23 mouse cellular contexts compared by ENCODE assay signal in genomic region chr15:103156890-103157289, GRCm38 (mm10). TPM values are rescaled to one million over a fixed set of nuclear protein-coding genes. Genes with fewer than 3 reads are reported as not detected.
DNase-seq lines count a peak whose midpoint lies in the region; ATAC-seq and TF ChIP-seq lines count a peak whose summit lies in the region.
"Had no signal": no experiment of that assay in that cellular context is flagged by ENCODE, and none has a peak within 500 bp of the region (broad histone marks: within the 10 kb centered on the region; RNA-seq: fewer than 3 reads in every experiment).

No protein-coding gene starts in this region.

- no peaks in the 10 kb centered on the region for H3K9me3 ChIP-seq in midbrain, embryonic 12.5 days
- H3K9me3 ChIP-seq in midbrain, embryonic 11.5 days (ENCODE audit: control insufficient read depth, low read length): no peaks in the 10 kb centered on the region
- no peaks in the 10 kb centered on the region for H3K9me3 ChIP-seq in E14TG2a.4 (ENCODE audit: low read length)
- H3K9me3 ChIP-seq in hindbrain, embryonic 13.5 days: no peaks in the 10 kb centered on the region
- H3K9me3 ChIP-seq: forebrain, embryonic 10.5 days; heart, embryonic 10.5 days; limb, embryonic 13.5 days; liver, embryonic 12.5 days had no signal

- no peak overlapping the region for H3K9ac ChIP-seq in midbrain, embryonic 12.5 days (replicated peaks)
- no peak overlapping the region for H3K9ac ChIP-seq in midbrain, embryonic 11.5 days (ENCODE audit: low read length)
- H3K9ac ChIP-seq in hindbrain, embryonic 13.5 days: no peak overlapping the region
- H3K9ac ChIP-seq: limb, embryonic 13.5 days; liver, embryonic 12.5 days had no signal

- no peak for TF ChIP-seq CTCF in E14TG2a.4 (conservative IDR thresholded peaks at IDR 0.05; ENCODE audit: low read length)

- DNase-seq in midbrain, embryonic 11.5 days (ENCODE audit: low spot score, missing footprints): no peak
- DNase-seq in R1 (ENCODE audit: low read depth, low spot score): peak; percentile 79
- no peak for DNase-seq in layer of hippocampus, postnatal 36 days
- no peak for DNase-seq in thymus, postnatal 36 days
- DNase-seq: adrenal gland, postnatal 25 days; B cell, adult 2 months; cerebellum, adult 9-10 months; gastrocnemius, postnatal 10 days; kidney, adult 9 months; kidney, postnatal 36 days; lung, adult 18-20 months; lung, postnatal 10 days; midbrain, embryonic 14.5 days; thymus, postnatal 25 days had no signal

- 0 out of 2 replicates have a peak, but pooled peaks have one; percentile 17 for ATAC-seq in midbrain, embryonic 12.5 days (ENCODE audit: low FRiP score, low read depth)
- no peak for ATAC-seq in midbrain, embryonic 11.5 days (ENCODE audit: low FRiP score)
- ATAC-seq in hindbrain, embryonic 13.5 days (ENCODE audit: low FRiP score): peak; percentile 23; the same call in 1 of the 2 replicates
- ATAC-seq: intestine, embryonic 16.5 days; liver, embryonic 12.5 days had no signal

- H3K4me2 ChIP-seq in midbrain, embryonic 12.5 days (replicated peaks): no peak overlapping the region
- H3K4me2 ChIP-seq in midbrain, embryonic 11.5 days: no peak overlapping the region
- H3K4me2 ChIP-seq in hindbrain, embryonic 13.5 days: no peak overlapping the region
- H3K4me2 ChIP-seq: limb, embryonic 13.5 days; liver, embryonic 12.5 days had no signal

- no peak overlapping the region for H3K27ac ChIP-seq in midbrain, embryonic 12.5 days (replicated peaks)
- H3K27ac ChIP-seq in midbrain, embryonic 11.5 days (ENCODE audit: low read depth, low read length): no peak overlapping the region
- H3K27ac ChIP-seq in hindbrain, embryonic 13.5 days: peak overlapping the region; percentile 30; the same call in 1 of the 2 replicates
- H3K27ac ChIP-seq: heart, embryonic 10.5 days; limb, embryonic 13.5 days; liver, embryonic 12.5 days had no signal

- peaks cover 13% of the 10 kb centered on the region for H3K4me1 ChIP-seq in midbrain, embryonic 12.5 days
- no peaks in the 10 kb centered on the region; the same call in 1 of the 2 replicates for H3K4me1 ChIP-seq in midbrain, embryonic 11.5 days (ENCODE audit: control insufficient read depth, insufficient read depth, low read length)
- peaks cover 36% of the 10 kb centered on the region for H3K4me1 ChIP-seq in E14TG2a.4 (replicated peaks; ENCODE audit: low read depth, low read length)
- peaks cover 34% of the 10 kb centered on the region for H3K4me1 ChIP-seq in hindbrain, embryonic 13.5 days (replicated peaks)
- H3K4me1 ChIP-seq: liver, embryonic 12.5 days had no signal

- no peaks in the 10 kb centered on the region for H3K36me3 ChIP-seq in midbrain, embryonic 12.5 days
- H3K36me3 ChIP-seq in midbrain, embryonic 11.5 days (ENCODE audit: control insufficient read depth, insufficient read depth, low read length): no peaks in the 10 kb centered on the region
- peaks cover 16% of the 10 kb centered on the region; the same call in 1 of the 2 replicates for H3K36me3 ChIP-seq in E14TG2a.4 (ENCODE audit: insufficient read depth, low read length)
- peaks cover 9% of the 10 kb centered on the region for H3K36me3 ChIP-seq in hindbrain, embryonic 13.5 days

- peaks cover 28% of the 10 kb centered on the region for H3K27me3 ChIP-seq in midbrain, embryonic 12.5 days
- H3K27me3 ChIP-seq in midbrain, embryonic 11.5 days (ENCODE audit: control insufficient read depth, insufficient read depth, low read length): no peaks in the 10 kb centered on the region
- H3K27me3 ChIP-seq in E14TG2a.4 (ENCODE audit: insufficient read depth, low read length): peaks cover 21% of the 10 kb centered on the region
- no peaks in the 10 kb centered on the region for H3K27me3 ChIP-seq in hindbrain, embryonic 13.5 days
- H3K27me3 ChIP-seq: CH12.LX had no signal

- WGBS in midbrain, embryonic 12.5 days: 59% methylated on average over 7 of the region's 7 CpGs
- WGBS in midbrain, embryonic 11.5 days: 53% methylated on average over 7 of the region's 7 CpGs
- 43% methylated on average over 7 of the region's 7 CpGs for WGBS in hindbrain, embryonic 13.5 days

- H3K4me3 ChIP-seq in midbrain, embryonic 12.5 days: no peak overlapping the region
- no peak overlapping the region for H3K4me3 ChIP-seq in midbrain, embryonic 11.5 days (ENCODE audit: low read depth, low read length)
- H3K4me3 ChIP-seq in E14TG2a.4 (replicated peaks; ENCODE audit: low read length): peak overlapping the region; percentile 35; the same call in 1 of the 2 replicates
- H3K4me3 ChIP-seq in hindbrain, embryonic 13.5 days: no peak overlapping the region
- H3K4me3 ChIP-seq: forebrain, embryonic 10.5 days; heart, embryonic 10.5 days; limb, embryonic 13.5 days; liver, embryonic 12.5 days had no signal

RNA-seq across cellular contexts. Expression of gene Smug1, which starts 10.0 kb away (rescaled TPM):
- polyA plus RNA-seq in midbrain, embryonic 12.5 days (2016; fragmentation: Nextera tagmentation; extraction: Ambion mirVana): 27.5 and 28.9 TPM in 2 replicates
- 26.5 and 27.2 TPM in 2 replicates for polyA plus RNA-seq in midbrain, embryonic 11.5 days (2014; fragmentation: Nextera tagmentation; extraction: Ambion mirVana)
- 40.7 and 41.2 TPM in 2 replicates for polyA plus RNA-seq in hindbrain, embryonic 13.5 days (2015; fragmentation: Nextera tagmentation; extraction: Ambion mirVana)
- 10 to 100 TPM; 20.9 to 22.5 TPM for total RNA-seq in layer of hippocampus, postnatal 36 days (2021)
